Mouse (Mus musculus) spleen, postnatal 36 days (tissue): ENCODE results near the gene Sh3bp5.

ENCODE experiments used
- DNase-seq, 2 experiments: peaks; one replicate each; pipeline ENCODE4 v3.0.0; 2022; ENCODE audit warnings: low spot score in 2 of 2, mixed read lengths in 1 of 2

Gene Sh3bp5

DNA sequence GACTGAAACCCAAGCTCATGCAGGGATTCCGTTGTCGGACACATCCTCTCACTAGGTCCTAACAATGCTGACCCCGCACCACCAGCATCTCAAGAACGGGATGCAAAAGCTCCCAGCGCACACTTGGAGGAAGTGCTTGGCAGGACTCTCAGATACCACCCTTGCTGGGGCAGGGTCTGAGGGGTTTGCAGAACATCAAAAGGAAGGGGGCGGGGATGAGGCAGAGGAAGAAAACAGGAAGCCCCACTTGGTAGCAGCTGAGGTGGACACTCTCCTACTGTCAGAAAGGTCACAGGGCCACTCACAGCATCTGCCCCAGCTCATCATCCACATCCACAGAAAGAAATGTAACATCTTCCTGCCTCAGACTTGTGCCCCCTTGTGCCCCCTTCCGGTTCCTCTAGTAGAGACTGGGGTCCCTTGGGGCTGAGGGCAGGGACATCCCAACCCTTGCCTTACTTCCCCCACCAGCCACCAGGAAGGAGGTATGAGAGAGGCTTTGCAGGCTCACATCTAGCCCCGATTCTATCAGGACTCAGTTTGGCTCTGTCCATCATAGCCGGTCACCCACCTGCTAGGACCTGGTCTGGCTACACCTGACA is 25.7 kb downstream of the Sh3bp5 start:
- DNase-seq = peak; percentile 76 to 77

- DNase-seq = no peak
Measured at GRCm38 (mm10) chr14:31408666-31409065, 27.2 kb downstream of the Sh3bp5 start.

DNA sequence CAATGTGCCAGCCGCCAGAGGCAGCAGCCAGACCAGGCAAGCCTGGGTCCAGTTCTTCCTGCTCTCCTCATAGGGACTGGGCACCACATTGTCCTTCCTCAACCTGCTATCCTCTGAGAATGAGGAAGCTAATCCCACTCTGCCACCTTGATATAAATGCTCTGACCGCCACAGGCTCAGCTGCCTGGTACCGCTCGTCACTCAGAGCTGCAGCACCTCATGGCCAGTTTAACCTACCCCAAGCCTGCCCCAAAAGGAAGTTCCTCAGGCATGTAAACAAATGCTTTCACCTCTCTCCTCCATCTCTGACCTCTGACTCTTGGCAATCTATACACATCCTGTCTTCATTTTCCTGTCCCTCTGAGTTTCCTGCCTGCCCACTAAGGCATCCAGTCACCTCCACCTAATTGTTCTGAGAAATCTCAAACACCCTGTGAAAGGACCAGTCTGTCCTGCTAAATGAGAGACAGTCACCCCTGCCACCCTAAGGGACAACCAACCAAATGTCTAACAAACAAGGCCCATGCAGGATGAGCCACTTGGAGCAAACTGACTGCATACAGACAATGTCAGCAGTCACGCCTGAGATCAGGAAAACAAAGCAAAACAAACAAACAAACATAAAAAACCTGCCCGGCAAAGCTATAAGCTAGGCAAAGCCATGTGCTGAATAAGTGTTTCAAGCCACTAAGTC is 27.8 kb downstream of the Sh3bp5 start:
- DNase-seq = no peak

DNA sequence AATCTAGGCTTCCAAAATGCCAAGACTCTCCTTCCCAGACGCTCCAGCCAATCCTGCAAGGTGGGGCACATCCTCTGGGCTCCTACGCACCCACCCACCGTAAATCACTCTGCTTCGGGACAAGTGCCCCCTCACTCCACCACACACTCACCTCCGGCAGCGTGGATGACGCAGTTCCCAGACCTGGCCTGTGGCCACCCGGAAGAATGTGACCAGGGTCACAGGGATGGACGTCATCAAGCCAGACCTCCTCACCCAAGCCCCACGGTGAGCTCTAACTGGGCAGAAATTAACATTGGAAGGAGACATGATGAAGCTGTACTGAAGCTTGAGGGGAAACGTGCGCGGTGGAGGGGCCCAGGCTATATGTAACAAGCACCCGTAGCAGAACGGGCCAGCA is 28.7 kb downstream of the Sh3bp5 start:
- no peak for DNase-seq

- DNase-seq = no peak
Measured at GRCm38 (mm10) chr14:31406154-31406810, 29.6 kb downstream of the Sh3bp5 start.

GRCm38 (mm10) chr14:31405652-31406051 is 30.2 kb downstream of the Sh3bp5 start:
- no peak for DNase-seq

DNA sequence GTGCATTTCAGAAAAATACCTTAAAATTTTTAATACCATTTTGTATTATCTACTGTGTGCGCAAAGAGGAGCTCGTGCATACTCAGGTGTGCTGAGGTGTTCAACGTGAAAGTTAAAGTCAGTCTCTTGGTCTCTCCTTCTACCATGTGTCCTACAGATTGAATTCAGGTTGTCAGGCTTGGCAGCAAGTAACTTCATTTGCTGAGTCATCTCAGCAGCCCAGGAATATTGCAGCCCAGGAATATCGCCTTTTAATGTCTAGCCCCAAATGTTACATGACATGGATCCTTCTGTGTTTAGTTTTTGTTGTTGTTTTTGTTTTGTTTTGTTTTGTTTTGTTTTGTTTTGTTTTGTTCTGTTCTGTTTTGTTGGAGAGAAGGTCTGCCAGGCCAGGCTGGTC is 31.2 kb downstream of the Sh3bp5 start:
- DNase-seq = no peak

- no peak for DNase-seq
Measured at GRCm38 (mm10) chr14:31403995-31404394, 31.9 kb downstream of the Sh3bp5 start.

DNA sequence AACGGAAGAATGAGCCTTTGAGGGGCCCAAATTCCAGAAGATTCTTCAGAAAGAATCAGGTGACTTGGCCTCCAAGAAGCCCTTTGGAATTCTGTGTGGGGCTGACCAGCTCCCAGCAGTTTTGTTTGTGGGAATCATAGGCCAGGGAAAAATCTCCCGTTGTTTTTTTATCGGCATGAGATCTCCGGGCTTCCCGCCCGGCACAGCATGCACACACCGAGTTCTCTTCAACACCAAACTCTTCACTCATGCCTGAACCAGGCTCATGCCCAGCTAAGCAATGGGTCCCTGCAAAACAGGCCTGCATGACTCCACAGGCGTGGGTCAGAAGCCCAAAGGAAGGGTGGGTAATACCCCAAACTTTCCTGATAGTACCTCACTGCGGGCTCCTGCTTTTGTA is 32.3 kb downstream of the Sh3bp5 start:
- DNase-seq = no peak

DNA sequence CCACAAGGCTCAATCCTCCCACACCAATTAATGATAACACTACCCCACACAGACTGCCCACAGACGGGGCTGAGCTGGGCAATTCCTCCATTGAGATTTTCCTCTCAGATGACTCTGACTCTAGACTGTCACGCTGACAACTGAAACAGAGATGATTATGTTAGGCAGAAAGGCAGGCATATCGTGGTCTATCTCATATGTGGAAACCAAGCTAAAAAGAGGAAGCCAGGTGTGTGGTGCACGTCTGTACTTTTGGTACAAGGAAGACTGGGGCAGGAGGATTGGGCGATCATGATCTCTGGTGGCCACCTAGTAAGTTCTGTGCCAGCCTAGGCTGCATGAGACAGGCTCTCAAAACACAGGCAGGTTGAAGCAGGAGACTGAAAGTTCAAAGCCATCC is 33.2 kb downstream of the Sh3bp5 start:
- DNase-seq = no peak

GRCm38 (mm10) chr14:31401918-31402427 is 33.9 kb downstream of the Sh3bp5 start:
- DNase-seq = no peak

GRCm38 (mm10) chr14:31400896-31401295 is 35.0 kb downstream of the Sh3bp5 start:
- DNase-seq = no peak

GRCm38 (mm10) chr14:31400246-31400645 is 35.6 kb downstream of the Sh3bp5 start:
- no peak for DNase-seq

DNA sequence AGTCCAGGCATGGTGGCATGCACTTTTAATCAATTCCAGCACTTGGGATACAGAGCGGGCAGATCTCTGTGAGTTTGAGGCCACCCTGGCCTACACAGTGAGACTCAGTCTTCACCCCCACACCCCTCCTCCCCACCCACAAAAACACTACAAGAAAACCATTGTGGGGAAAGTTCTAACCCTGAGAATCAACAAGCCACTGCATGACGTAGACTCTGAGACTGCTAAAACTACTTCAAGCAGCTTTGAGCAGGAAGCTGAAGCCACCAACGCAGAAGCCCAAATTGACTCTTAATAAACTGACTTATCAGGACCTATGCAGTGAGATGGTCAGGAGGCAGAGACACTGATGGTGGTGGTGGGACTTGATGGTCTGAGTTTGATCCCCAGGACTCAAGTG is 36.6 kb downstream of the Sh3bp5 start:
- DNase-seq = peak in 1 of 2 experiments; percentile 63

DNA sequence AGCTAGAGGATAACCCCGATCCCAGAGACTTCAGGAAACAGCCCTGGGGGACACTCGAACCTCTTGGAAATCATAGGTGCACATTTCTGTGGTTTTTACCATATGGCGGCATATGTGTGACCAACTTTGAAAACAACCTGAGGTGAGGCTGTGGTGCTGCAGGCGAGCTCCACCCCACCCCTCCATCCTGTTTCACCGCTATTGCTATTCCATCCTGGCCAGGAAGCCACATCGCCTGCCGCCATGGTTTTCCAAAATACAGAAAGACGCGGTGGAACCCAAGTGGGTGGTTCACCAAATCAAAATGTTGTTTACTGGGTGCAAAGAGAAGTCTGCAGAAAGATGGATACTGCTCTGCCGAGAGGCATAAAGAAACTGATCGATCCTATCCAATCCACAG is 37.1 kb downstream of the Sh3bp5 start:
- DNase-seq = no peak

DNA sequence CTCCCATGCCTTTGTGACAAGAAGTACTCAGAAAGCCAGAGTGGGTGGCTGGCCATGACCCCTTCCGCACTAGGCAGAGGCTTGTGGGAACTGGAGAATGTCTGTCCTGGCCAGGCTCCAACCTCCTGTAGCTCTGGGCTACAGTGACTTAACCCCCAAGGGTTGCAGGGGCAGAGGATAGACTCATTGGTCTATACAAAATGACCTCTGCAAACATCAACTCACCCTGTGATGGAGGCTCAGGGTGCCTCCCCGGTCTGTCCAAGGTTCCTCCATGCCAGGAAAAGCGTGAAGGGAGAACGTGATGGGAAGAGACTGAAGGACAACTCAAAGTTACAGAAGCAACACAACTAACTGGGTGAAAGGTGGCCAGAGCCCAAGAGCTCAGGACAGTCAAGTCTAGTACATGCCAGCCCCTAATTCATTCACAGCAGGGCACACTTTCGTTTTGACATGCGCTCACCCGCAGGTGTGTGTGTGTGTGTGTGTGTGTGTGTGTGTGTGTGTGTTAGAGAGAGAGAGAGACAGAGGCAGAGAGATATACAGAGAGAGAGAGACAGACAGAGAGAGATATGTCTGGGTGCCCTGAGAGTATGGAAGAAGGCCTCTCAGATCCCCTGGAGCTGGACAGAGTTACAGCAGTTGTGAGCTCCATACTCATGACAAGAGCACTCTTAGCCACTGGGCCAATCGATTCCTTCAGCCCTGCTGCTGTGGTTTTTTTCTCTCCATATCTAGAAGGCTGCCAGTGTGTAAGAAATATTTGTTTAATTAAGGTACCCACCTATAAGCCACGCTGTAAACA is 37.9 kb downstream of the Sh3bp5 start:
- DNase-seq = no peak

DNA sequence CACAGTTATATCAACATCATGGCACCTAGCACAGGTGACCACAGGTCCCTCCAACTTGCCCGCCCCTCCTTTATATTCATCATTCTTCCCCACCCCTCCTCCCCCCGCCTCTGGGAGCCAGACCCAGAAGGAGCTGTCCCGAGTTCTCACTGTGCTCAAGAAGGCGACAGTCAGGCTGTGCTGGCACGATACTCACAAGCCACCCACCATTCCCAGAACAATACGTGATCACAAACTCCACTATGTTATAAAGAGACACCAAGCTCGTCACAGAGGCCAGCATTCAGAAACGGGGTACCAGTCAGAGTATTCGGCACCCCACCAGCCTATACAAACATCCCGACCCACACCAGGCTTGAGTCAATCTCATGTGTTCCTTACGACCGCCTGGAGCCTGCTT is 38.5 kb downstream of the Sh3bp5 start:
- DNase-seq = no peak

DNA sequence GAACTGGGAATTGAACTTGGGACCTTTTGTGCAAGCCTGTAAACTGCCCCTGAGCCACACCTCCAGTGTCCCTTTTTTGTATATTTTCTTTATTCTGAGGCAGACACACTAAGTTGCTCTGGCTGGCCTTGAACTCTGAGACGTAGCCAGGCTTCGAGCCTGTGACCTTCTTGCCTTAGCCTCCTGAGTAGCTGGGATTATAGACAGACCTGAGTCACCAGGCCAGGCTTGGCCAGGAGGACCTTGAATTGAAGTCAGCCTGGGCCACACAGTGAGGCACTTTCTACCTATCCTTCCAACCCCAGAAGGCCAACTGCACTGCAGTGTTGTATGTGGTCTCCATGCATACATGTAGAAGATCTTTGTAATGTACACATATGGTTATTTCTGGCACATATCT is 39.5 kb downstream of the Sh3bp5 start:
- DNase-seq = no peak

DNA sequence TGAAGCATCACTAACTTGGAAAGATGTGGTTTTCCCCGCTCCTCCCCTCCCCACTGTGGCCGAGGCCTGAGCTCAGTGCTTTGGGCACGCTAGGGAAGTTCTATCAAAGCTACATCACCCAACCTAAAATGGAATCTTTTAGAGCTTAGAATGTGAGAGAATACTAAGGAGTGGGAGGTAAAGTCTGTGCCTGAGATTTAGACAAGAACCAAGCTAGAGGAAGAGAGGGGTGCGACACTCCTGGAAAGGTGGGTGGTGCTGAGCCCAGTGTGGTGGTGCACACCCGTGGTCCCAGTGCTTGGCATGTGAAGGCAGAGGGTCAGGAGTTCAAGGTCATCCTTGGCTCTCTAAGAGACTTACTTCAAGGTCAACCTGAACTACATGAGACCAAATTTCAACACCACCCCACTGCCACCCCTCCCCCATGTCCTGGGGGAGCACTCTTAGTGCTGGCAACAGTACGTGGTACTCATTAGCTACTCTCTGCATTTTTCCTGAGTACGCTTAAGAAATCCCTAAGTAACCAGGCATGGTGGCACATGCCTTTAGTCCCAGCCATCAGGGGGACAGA is 40.2 kb downstream of the Sh3bp5 start:
- no peak for DNase-seq

DNA sequence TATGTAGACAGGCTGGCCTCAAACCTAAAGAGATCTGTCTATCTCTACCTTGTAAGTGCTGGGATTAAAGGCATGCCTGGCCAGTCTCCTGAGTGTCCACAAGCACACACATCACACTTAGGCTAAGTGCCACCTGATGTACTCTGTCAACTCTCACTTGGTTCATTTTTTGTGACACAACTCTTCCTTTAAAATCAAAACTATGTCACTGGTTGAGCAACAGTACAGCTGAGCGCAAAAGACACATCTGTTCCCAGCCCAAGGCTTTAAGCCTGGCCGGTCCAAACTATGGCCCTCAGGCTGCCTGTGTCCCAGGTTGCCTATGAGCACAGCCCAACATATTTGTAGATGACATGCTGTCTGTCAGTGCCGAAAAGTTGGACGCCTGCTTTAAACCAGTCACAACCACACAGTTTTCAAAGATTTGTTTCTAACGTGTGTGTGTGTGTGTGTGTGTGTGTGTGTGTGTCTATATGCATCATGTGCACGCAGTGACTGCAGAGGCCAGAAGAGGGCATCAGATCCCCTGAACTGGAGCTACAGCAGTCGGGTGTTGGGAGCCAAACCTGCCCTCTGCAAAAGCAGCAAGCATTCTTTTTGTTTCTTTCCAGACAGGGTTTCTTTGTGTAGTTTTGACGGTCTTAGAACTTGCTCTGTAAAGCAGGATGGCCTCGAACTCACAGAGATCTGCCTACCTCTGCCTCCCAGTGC is 40.9 kb downstream of the Sh3bp5 start:
- DNase-seq = no peak

DNA sequence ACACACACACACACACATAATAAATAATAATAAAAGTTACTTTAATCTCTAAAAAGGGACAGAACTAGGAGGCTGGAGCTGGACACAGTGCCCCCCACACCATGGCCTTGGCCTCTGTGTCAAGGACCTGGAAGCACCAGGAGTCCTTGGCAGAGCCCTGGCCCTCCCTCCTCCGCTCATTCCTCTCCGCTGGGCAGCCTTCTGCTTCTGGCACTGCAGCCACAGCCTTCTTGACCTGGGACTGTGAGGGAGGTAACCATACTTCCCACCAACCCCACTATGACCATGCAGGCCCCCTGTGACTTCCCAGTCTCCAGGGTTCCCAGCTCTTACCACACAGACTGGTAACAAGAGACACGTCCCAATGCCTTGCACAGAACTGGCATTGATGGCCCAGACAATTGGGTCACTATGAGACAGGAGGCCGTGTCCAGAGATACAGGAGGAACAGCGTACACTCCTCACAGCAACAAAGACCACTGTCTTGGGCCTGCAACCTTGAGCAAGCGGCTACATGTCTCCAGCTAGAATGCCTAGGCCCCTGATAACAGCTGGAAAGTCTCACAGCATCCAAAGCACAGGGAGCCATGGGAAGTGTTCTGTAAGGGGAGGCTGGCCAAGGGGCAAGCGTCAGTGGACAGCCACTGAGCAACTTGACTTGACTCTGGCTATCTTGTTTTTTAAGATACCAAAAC is 41.8 kb downstream of the Sh3bp5 start:
- no peak for DNase-seq
